Mouse (Mus musculus) lung, embryonic 14.5 days (tissue): ENCODE data around the gene Fgf12. TPM values are rescaled to one million over a fixed set of nuclear protein-coding genes. Genes with fewer than 3 reads are reported as not detected.

Experiments
- ATAC-seq: fragments of 200-750 bp; cut with Nextera tagmentation; 2 replicates; pipeline ENCODE4 v1.8.0; 2017; ENCODE audit warnings: mild to moderate bottlenecking, moderate TSS enrichment, moderate library complexity; ENCODE audit not compliant: insufficient read depth
- DNase-seq: peaks from one replicate; pipeline ENCODE4 v3.0.0-alpha.2; 2015
- H3K27ac ChIP-seq: fragments of 300-500 bp; sonication (generic); 2 replicates; pipeline ENCODE4 v1.5.1; 2014; ENCODE audit warnings: low read depth, mild to moderate bottlenecking, moderate library complexity
- H3K27me3 ChIP-seq: fragments of 300-500 bp; sonication (generic); 2 replicates; pipeline ENCODE4 v1.6.1; 2014; ENCODE audit warnings: low read length, control low read depth; ENCODE audit not compliant: insufficient read depth
- H3K36me3 ChIP-seq: fragments of 300-500 bp; sonication (generic); 2 replicates; pipeline ENCODE4 v1.6.1; 2014; ENCODE audit warnings: control low read depth; ENCODE audit not compliant: insufficient read depth
- H3K4me1 ChIP-seq: fragments of 300-500 bp; sonication (generic); 2 replicates; pipeline ENCODE4 v1.6.1; 2014; ENCODE audit warnings: antibody characterized with exemption, control low read depth; ENCODE audit not compliant: insufficient read depth
- H3K4me2 ChIP-seq: fragments of 300-500 bp; sonication (generic); 2 replicates; pipeline ENCODE4 v1.6.1; 2014; ENCODE audit warnings: mild to moderate bottlenecking
- H3K4me3 ChIP-seq: fragments of 300-500 bp; sonication (generic); 2 replicates; pipeline ENCODE4 v1.5.1; 2014; ENCODE audit warnings: low read depth, low read length
- H3K9ac ChIP-seq: fragments of 300-500 bp; sonication (generic); 2 replicates; pipeline ENCODE4 v1.6.1; 2014
- H3K9me3 ChIP-seq: fragments of 300-500 bp; sonication (generic); 2 replicates; pipeline ENCODE4 v1.6.1; 2016; ENCODE audit warnings: low read depth, low read length, control low read depth
- CTCF ChIP-seq: IDR thresholded peaks from 2 replicates; pipeline ENCODE4 v1.5.1; 2016; ENCODE audit warnings: antibody characterized with exemption, low read depth
- WGBS: fragments of 180-500 bp; shearing (Covaris S2); extraction: QIAGEN DNeasy Blood & Tissue Kit; methylation state at CpG from one replicate; pipeline ENCODE4 v1.1.7; 2014; 5-methylcytosine and 5-hydroxymethylcytosine counted together
- polyA plus RNA-seq: library from polyadenylated mRNA; unstranded; fragments of >200 nt; fragmentation: Nextera tagmentation; extraction: Ambion mirVana; gene quantifications from 2 replicates; pipeline ENCODE4 v1.2.1, GENCODE M21; 2014

Gene Fgf12
- polyA plus RNA-seq, 1 experiment from 2014 or later = 1.6 TPM

DNA sequence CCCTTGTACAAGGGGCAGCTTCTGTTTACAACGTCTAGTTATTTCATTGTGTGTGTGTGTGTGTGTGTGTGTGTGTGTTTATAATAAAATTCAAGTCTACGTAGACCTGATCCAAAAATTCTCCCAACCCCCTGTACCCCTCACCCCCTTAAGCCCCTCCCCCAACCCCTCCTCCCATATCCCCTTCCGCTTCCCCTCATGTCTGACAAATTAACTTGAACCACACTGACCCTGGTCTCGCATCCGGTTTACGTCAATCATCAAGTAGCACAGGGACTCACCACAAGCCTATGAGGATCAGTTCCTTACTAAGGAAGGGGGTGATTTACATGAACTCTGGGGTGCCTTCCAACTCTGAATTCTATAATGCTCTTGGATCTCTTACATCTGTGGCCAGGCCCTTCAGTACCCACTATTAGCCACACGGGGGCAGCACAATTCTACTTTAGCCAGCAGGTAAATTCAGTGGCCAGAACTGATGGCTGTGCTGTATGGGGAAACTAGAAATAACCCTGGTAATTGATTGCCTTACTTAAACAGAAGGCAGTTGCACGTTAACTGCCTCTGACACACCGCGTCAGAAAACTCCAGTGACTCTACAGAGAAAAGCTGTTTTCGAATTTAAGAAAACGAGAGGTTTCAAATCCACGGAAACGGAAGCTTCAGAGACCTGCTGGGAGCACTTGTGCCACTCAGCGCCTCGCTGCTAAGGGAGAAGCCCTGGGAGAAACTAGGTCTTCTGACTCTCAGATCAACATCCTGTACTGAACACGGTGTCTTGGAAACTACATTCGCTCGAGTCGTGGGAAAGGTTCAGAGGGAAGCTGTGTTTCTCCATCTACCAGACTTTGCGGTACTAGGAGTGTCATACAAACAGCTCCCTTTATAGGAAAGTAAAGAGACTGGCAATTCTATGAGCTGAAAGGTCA is 235.0 kb downstream of the Fgf12 start:
- peak; percentile 89 for TF ChIP-seq CTCF
- Histone ChIP-seq H3K9me3 (no peaks in the 10 kb centered on the region), H3K36me3 (no peaks in the 10 kb centered on the region), H3K27me3 (no peaks in the 10 kb centered on the region), H3K27ac (no peak overlapping the region), H3K4me2 (peak overlapping the region; percentile 54), H3K9ac (no peak overlapping the region), H3K4me1 (no peaks in the 10 kb centered on the region; the same call in 1 of the 2 replicates), H3K4me3 (peak overlapping the region; percentile 19; the same call in 1 of the 2 replicates)
- peak; percentile 85 for ATAC-seq
- 20% methylated on average over 21 of the region's 21 CpGs for WGBS
- DNase-seq = peak; percentile 91

DNA sequence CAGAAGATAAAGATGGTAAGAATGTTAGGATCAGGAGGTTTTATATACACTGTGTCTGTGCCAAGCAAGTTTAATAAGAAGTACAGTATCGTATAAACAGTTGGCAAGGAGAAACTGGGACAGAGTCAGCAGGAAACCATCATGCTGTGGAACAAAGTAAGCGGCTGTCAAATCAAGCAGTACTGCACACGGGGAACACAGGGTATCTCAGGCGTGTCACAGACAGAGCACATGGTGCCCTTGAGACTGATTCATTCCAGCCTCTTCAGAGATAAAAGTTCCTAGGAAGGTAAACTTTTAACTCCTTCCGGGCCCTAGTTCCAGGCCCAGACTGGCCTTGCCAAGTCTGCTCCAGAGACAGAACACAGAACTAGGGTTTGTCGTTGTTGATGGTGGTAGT is 240.4 kb downstream of the Fgf12 start:
- Histone ChIP-seq H3K9ac (no peak overlapping the region), H3K27me3 (no peaks in the 10 kb centered on the region), H3K4me3 (no peak overlapping the region), H3K4me1 (no peaks in the 10 kb centered on the region), H3K4me2 (no peak overlapping the region), H3K9me3 (no peaks in the 10 kb centered on the region), H3K27ac (no peak overlapping the region), H3K36me3 (no peaks in the 10 kb centered on the region)
- WGBS = 18% methylated on average over 6 of the region's 6 CpGs
- DNase-seq (no peak), ATAC-seq (no peak)
- no peak for TF ChIP-seq CTCF

DNA sequence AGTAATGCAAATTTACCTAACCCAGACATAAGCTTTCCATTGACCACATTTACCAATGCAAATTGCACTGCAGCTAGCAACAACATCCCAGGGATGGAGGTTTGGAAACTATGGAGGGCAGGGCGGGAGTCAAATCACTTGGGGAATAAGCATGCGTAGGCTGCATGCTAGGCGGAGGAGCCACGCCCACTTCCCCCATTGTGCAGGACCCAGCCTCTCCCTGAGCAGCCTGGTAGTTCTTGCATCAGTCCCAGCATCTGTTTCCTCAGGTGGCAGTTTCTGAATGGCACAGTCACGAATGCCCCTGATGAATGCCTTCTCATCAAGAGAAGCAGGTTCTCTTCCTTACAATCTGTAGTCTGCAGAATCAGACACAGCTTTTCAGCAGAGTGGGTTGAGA is 241.5 kb downstream of the Fgf12 start:
- H3K9ac ChIP-seq = no peak overlapping the region
- H3K4me2 ChIP-seq = no peak overlapping the region
- no peaks in the 10 kb centered on the region for H3K4me1 ChIP-seq
- 42% methylated on average over 5 of the region's 5 CpGs for WGBS
- no peak overlapping the region for H3K4me3 ChIP-seq
- ATAC-seq = no peak
- H3K9me3 ChIP-seq = no peaks in the 10 kb centered on the region
- no peaks in the 10 kb centered on the region for H3K27me3 ChIP-seq
- TF ChIP-seq CTCF = no peak
- H3K27ac ChIP-seq = no peak overlapping the region
- no peak for DNase-seq
- no peaks in the 10 kb centered on the region for H3K36me3 ChIP-seq

DNA sequence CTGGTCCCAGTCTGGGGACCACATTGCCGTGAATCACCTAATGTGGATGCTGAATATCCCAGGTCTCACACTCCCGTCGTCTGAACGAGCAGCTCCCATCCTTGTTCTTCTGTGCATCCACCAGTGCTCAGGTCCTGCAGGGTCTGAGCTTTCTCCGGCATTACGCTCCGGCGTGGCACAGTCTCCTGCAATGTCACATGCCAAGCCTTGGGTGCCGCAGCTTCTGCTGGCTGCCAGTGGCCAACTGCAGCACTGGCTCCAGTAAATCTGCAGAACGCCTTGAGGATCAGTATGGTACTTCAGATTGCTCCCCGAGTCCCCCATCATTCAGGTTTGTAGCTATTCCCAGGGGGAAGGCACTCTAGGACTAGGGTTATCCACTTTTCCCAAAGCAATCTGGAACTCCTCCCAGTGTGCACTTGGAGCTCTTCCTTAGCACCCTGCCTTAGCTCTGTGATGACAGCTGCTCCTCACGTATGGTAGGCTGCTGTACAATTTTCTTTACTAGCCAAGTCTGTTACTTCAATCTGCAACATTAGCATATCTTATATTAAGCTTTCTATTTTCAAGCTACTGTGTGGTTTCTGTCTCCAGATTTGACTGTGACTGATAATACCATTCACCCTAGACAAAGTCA is 254.8 kb downstream of the Fgf12 start:
- no peak for DNase-seq
- no peak for ATAC-seq
- H3K9ac ChIP-seq = no peak overlapping the region

DNA sequence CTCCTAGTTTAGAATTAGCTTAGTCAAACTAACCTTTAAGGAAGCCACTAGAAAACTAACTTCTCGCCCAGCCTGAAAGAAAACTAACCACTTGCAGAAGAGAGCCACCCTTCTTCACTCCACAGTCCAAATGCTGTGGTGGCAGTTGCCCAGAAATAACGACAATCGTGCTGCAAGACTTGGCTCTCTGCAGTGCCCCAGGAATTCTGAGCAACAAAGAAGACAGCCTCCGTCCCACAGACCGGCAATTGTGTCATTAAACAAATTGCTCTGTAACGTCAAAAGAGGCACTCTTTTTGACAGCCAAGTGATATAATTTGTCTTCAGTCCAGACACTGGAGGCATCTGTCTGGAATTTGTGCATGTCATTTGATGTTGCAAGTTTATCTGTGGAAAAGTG is 261.2 kb downstream of the Fgf12 start:
- H3K4me3 ChIP-seq = no peak overlapping the region
- no peaks in the 10 kb centered on the region for H3K36me3 ChIP-seq
- H3K9ac ChIP-seq = no peak overlapping the region
- no peak overlapping the region for H3K27ac ChIP-seq
- ATAC-seq (no peak), DNase-seq (peak; percentile 39)
- 0 out of 2 replicates have a peak, but pooled peaks cover 5% of the 10 kb centered on the region for H3K27me3 ChIP-seq
- no peak for TF ChIP-seq CTCF
- 19% methylated on average over 6 of the region's 6 CpGs for WGBS
- H3K9me3 ChIP-seq = no peaks in the 10 kb centered on the region
- no peaks in the 10 kb centered on the region for H3K4me1 ChIP-seq
- no peak overlapping the region for H3K4me2 ChIP-seq

More for the DNA sequence above, 254.8 kb downstream of the Fgf12 start:
- no peak overlapping the region for H3K27ac ChIP-seq
- no peak overlapping the region for H3K4me3 ChIP-seq
- no peaks in the 10 kb centered on the region for H3K27me3 ChIP-seq
- H3K9me3 ChIP-seq = no peaks in the 10 kb centered on the region
- no peak overlapping the region for H3K4me2 ChIP-seq
- TF ChIP-seq CTCF = no peak
- no peaks in the 10 kb centered on the region for H3K4me1 ChIP-seq
- H3K36me3 ChIP-seq = no peaks in the 10 kb centered on the region
- WGBS = 77% methylated on average over 12 of the region's 12 CpGs

DNA sequence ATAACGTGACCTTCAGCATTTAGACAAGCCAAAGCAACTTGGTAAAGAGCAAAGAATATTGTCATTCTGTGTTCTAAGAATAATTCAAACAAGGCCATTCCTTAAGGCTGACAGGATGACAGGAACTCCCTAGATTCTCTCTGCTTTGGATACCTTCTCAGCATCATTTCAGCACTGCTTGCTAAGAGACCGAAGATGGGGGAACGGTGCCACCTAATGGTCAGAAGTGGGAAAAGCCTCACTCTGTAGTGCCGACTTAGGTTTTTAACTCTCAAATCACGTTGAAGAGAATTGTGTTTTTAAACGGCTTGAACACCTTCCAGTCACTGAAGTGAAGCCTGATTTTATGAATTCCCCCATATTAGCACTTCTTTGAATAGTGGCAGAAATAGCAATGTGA is 262.4 kb downstream of the Fgf12 start:
- H3K9me3 ChIP-seq = no peaks in the 10 kb centered on the region
- DNase-seq = peak; percentile 89
- TF ChIP-seq CTCF = peak; percentile 91
- no peak overlapping the region for H3K4me3 ChIP-seq
- H3K27ac ChIP-seq = no peak overlapping the region
- H3K4me1 ChIP-seq = no peaks in the 10 kb centered on the region
- peak; percentile 83; the same call in 1 of the 2 replicates for ATAC-seq
- H3K4me2 ChIP-seq = no peak overlapping the region
- H3K36me3 ChIP-seq = no peaks in the 10 kb centered on the region
- H3K27me3 ChIP-seq = 0 out of 2 replicates have a peak, but pooled peaks cover 5% of the 10 kb centered on the region
- 11% methylated on average over 6 of the region's 6 CpGs for WGBS
- no peak overlapping the region for H3K9ac ChIP-seq

DNA sequence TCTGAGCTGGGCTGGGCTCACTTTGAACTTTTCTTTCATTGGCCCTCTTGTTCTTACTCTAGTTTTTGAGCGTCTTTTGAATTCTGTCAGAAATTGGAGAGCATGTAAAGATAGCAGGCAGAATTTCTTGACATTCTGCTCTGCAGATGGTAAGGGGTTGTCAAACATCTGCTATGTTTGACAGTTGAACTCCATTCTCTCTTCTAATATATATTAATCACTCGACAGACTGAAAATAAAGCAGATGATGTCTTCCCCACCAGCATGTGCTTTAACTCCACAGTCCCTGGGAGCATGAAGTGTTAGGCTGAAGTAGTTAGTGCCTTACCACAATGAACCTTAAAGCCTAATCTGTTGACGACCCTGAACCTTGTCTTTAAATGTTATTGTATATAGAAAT is 267.9 kb downstream of the Fgf12 start:
- ATAC-seq = no peak
- 55% methylated on average over 3 of the region's 3 CpGs for WGBS

More for the DNA sequence above, 267.9 kb downstream of the Fgf12 start:
- Histone ChIP-seq H3K27ac (no peak overlapping the region), H3K4me2 (no peak overlapping the region), H3K4me3 (no peak overlapping the region), H3K4me1 (no peaks in the 10 kb centered on the region), H3K27me3 (no peaks in the 10 kb centered on the region), H3K9me3 (no peaks in the 10 kb centered on the region), H3K9ac (no peak overlapping the region), H3K36me3 (no peaks in the 10 kb centered on the region)
- TF ChIP-seq CTCF = no peak
- DNase-seq = no peak
